Mouse (Mus musculus) ES-Bruce4 (cell line): ENCODE measurements around the gene Acsl5.

Experiments used
- CTCF ChIP-seq: IDR thresholded peaks from one replicate; pipeline ENCODE4 v1.8.1; 2011; ENCODE audit warnings: low read depth, low read length
- POLR2A ChIP-seq: IDR thresholded peaks from one replicate; pipeline ENCODE4 v1.8.1; 2011; ENCODE audit warnings: low read length; ENCODE audit not compliant: insufficient read depth

GRCm38 (mm10) chr19:55231081-55231480 is 20.7 kb upstream of the Acsl5 start:
- TF ChIP-seq CTCF, result no peak
- TF ChIP-seq POLR2A, result no peak
